Comparison of ENCODE assay signal across 8 mouse cellular contexts in genomic region chr1:184851741-184852618, GRCm38 (mm10). TPM values are rescaled to one million over a fixed set of nuclear protein-coding genes. Genes with fewer than 3 reads are reported as not detected.
A peak's percentile ranks its signal among the peaks of the same experiment; 100 is the strongest.
DNase-seq lines count a peak whose midpoint lies in the region; ATAC-seq lines count a peak whose summit lies in the region.

No protein-coding gene starts in this region.

- no peak overlapping the region for H3K27ac ChIP-seq in hindbrain, embryonic 12.5 days

- H3K9ac ChIP-seq in hindbrain, embryonic 12.5 days, result 0 out of 2 replicates have a peak overlapping the region, but pooled peaks have one; percentile 18

- no peaks in the 10 kb centered on the region for H3K36me3 ChIP-seq in hindbrain, embryonic 12.5 days

- no peak overlapping the region for H3K4me3 ChIP-seq in hindbrain, embryonic 12.5 days

- WGBS in hindbrain, embryonic 12.5 days, result 21% methylated on average over 31 of the region's 31 CpGs

- peak; percentile 92 for ATAC-seq in hindbrain, embryonic 12.5 days (ENCODE audit: low FRiP score)

- peaks cover 15% of the 10 kb centered on the region for H3K27me3 ChIP-seq in hindbrain, embryonic 12.5 days

- DNase-seq in R1 (ENCODE audit: low read depth, low spot score), result peak; percentile 95
- DNase-seq in cerebellum, postnatal 10 days, result peak; percentile 88
- peak; percentile 71 to 75 for DNase-seq in frontal cortex, postnatal 10 days (ENCODE audit: low spot score in 2 of 2)
- DNase-seq in layer of hippocampus, postnatal 10 days (ENCODE audit: low spot score in 2 of 2), result peak; percentile 74 to 79
- DNase-seq in lung, postnatal 10 days, result peak; percentile 95
- DNase-seq in retina, adult 2 months (ENCODE audit: low read depth, low spot score), result peak; percentile 50
- peak; percentile 49 for DNase-seq in thymus, postnatal 25 days

- peak overlapping the region; percentile 45 for H3K4me2 ChIP-seq in hindbrain, embryonic 12.5 days (replicated peaks)

- peaks cover 10% of the 10 kb centered on the region for H3K4me1 ChIP-seq in hindbrain, embryonic 12.5 days

- H3K9me3 ChIP-seq in hindbrain, embryonic 12.5 days (replicated peaks), result no peaks in the 10 kb centered on the region

RNA-seq across cellular contexts. Expression of gene Marc2, which starts 5.7 kb away (rescaled TPM):
- 105 and 121 TPM in 2 replicates for polyA plus RNA-seq in hindbrain, embryonic 12.5 days (2016; fragmentation: Nextera tagmentation; extraction: Ambion mirVana)
- total RNA-seq in layer of hippocampus, postnatal 10 days (2021), result 100 to 1,000 TPM in 1 of 2 experiments, 10 to 100 TPM in 1; 96.2 to 109 TPM

RNA-seq across cellular contexts. Expression of gene C130074G19Rik, which starts 31.0 kb away (rescaled TPM):
- 1.0 TPM in 2 replicates for polyA plus RNA-seq in hindbrain, embryonic 12.5 days (2016; fragmentation: Nextera tagmentation; extraction: Ambion mirVana)
- 10 to 100 TPM; 12.6 to 14.9 TPM for total RNA-seq in layer of hippocampus, postnatal 10 days (2021)

RNA-seq across cellular contexts. Expression of gene Marc1, which starts 40.9 kb away (rescaled TPM):
- polyA plus RNA-seq in hindbrain, embryonic 12.5 days (2016; fragmentation: Nextera tagmentation; extraction: Ambion mirVana), result not detected in 2 replicates
- not detected for total RNA-seq in layer of hippocampus, postnatal 10 days (2021)
